In the genomic region with DNA sequence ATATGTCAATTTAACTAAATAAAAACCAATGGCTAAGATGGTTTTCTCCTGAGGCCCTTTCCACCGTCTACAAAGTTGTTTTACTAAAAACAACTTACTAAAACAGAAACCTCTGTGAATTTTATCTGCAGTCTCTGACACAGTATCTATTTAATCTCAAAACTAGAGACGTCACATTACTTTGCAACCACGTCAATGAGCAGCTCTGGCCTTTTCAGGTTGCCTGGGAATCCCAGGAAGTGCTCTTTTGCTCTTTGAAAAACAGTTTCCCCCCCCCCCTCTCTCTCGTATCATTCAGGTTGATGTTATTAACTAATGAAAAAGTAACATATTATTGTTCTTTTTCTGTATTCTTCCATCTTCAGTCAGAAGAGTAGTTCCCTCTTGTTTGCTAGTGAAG, we compare ENCODE assay signal across 17 mouse cellular contexts.
"Had no signal": no experiment of that assay in that cellular context is flagged by ENCODE, and none has a peak within 500 bp of the region (broad histone marks: within the 10 kb centered on the region; RNA-seq: fewer than 3 reads in every experiment).

No protein-coding gene starts in this region.

- DNase-seq: lung, adult 2 months; lung, postnatal 14 days; lung, postnatal 36 days; right cerebral cortex, postnatal 14 days; thymus, adult 2 months; thymus, postnatal 25 days; thymus, postnatal 4 days had no signal

- ATAC-seq: lung, postnatal 0 days; midbrain, embryonic 13.5 days; midbrain, embryonic 15.5 days had no signal

- H3K4me2 ChIP-seq: lung, embryonic 15.5 days; midbrain, embryonic 11.5 days; midbrain, embryonic 13.5 days; midbrain, embryonic 15.5 days; neural tube, embryonic 12.5 days; stomach, embryonic 15.5 days had no signal

- H3K9ac ChIP-seq: lung, embryonic 15.5 days; midbrain, embryonic 13.5 days; midbrain, embryonic 15.5 days; neural tube, embryonic 12.5 days; stomach, embryonic 15.5 days had no signal

- H3K36me3 ChIP-seq: lung, embryonic 15.5 days; midbrain, embryonic 13.5 days; midbrain, embryonic 15.5 days; neural tube, embryonic 12.5 days; stomach, embryonic 15.5 days had no signal

- H3K9me3 ChIP-seq: lung, embryonic 15.5 days; megakaryocyte, embryonic 14.5 days; midbrain, embryonic 13.5 days; midbrain, embryonic 15.5 days; neural tube, embryonic 12.5 days; stomach, embryonic 15.5 days had no signal

- H3K4me1 ChIP-seq: lung, embryonic 15.5 days; megakaryocyte, embryonic 14.5 days; midbrain, embryonic 13.5 days; midbrain, embryonic 15.5 days; neural tube, embryonic 12.5 days; stomach, embryonic 15.5 days had no signal

- H3K27ac ChIP-seq: lung, embryonic 15.5 days; macrophage; midbrain, embryonic 13.5 days; midbrain, embryonic 15.5 days; neural tube, embryonic 12.5 days; stomach, embryonic 15.5 days; stomach, postnatal 0 days had no signal

- H3K27me3 ChIP-seq: lung, embryonic 15.5 days; megakaryocyte, embryonic 14.5 days; midbrain, embryonic 13.5 days; midbrain, embryonic 15.5 days; neural tube, embryonic 12.5 days; stomach, embryonic 15.5 days had no signal

- H3K4me3 ChIP-seq: lung, embryonic 15.5 days; megakaryocyte, embryonic 14.5 days; midbrain, embryonic 13.5 days; midbrain, embryonic 15.5 days; neural tube, embryonic 12.5 days; stomach, embryonic 15.5 days had no signal
